Mouse (Mus musculus): ENCODE measurements around the gene Pamr1. TPM values are rescaled to one million over a fixed set of nuclear protein-coding genes. Genes with fewer than 3 reads are reported as not detected.
A peak's percentile ranks its signal among the peaks of the same experiment; 100 is the strongest.

The Pamr1 gene
- 0.31 and 1.7 TPM in 2 replicates for polyA plus RNA-seq (2016; fragmentation: Nextera tagmentation; extraction: Ambion mirVana)

DNA sequence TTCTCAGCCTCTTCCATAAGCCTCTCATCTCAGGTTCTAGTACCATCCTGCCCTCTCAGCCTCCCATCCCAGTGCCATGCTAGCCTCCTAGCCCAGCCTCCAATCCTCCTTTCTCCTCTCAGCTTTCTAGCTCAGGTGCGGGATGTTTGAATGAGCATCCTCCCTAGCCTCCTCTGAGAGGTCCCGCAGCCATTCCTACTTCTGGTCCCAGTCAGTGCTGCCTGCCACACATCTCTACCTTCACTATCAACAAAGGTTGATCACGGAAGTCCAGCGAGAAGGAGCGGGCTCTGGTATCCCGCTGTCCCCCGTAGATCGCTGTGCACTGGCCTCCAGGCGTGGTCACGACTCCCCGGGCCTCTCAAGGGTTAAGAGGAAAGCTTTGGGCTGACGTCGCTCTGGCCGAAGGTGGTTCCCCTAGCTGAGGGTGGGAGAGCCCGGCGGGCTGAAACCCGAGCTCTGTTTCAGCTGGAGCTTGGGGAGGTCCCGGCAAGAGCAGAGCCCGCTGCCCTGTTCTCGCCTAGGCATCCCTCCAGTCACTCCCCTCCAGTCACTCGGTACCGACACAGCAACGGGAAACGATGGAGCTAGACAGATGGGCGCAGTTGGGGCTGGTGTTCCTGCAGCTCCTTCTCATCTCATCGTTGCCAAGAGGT lies at the start of gene Pamr1:
TSS of gene Pamr1 (plus strand) at position 402 of the 656 bp plus-strand sequence.
- WGBS, result 2% methylated on average over 26 of the region's 26 CpGs
- Histone ChIP-seq H3K27ac (peak within 1 kb of the TSS; percentile 10; the same call in 1 of the 2 replicates), H3K9me3 (replicated peaks) (no peaks in the 10 kb centered on the region), H3K36me3 (no peaks in the 10 kb centered on the region), H3K4me1 (peaks cover 31% of the 10 kb centered on the region), H3K4me3 (peak within 1 kb of the TSS; percentile 48), H3K27me3 (ENCODE audit: low read depth, poor library complexity, severe bottlenecking) (peaks cover 37% of the 10 kb centered on the region)
- DNase-seq (ENCODE audit: low spot score), result peak; percentile 82

DNA sequence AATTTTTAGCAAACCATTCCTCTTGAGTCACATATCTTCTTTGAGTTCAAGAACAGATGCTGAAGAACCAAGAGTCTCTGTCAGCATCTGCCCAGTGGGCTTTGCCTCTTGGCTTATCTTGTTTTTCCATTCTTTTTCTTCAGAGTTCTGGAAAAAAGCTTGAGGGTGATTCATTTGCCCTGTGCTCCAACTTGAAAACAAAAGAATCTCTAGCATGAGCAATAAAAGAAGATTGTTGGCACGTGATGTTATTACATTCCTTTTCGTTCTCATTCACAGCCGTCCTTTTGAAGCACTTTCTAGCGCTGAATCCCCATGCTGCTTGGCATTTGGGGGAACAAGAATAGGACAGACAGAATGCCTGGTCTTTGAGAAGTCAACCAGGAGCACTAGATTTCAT lies 42.2 kb upstream of the Pamr1 start:
- H3K4me1 ChIP-seq, result no peaks in the 10 kb centered on the region
- WGBS, result 68% methylated on average over 4 of the region's 4 CpGs
- H3K4me3 ChIP-seq, result no peak overlapping the region
- H3K36me3 ChIP-seq, result no peaks in the 10 kb centered on the region
- H3K9me3 ChIP-seq (replicated peaks), result no peaks in the 10 kb centered on the region
- DNase-seq (ENCODE audit: low spot score), result no peak
- no peak overlapping the region for H3K27ac ChIP-seq
- H3K27me3 ChIP-seq (ENCODE audit: low read depth, poor library complexity, severe bottlenecking), result no peaks in the 10 kb centered on the region

GRCm38 (mm10) chr2:102508154-102508553 lies 41.7 kb upstream of the Pamr1 start:
- no peak overlapping the region for H3K4me3 ChIP-seq
- no peak for DNase-seq (ENCODE audit: low spot score)
- no peaks in the 10 kb centered on the region for H3K4me1 ChIP-seq
- 20% methylated on average over 1 of the region's 1 CpGs for WGBS
- no peak overlapping the region for H3K27ac ChIP-seq
- no peaks in the 10 kb centered on the region for H3K27me3 ChIP-seq (ENCODE audit: low read depth, poor library complexity, severe bottlenecking)
- H3K36me3 ChIP-seq, result no peaks in the 10 kb centered on the region
- no peaks in the 10 kb centered on the region for H3K9me3 ChIP-seq (replicated peaks)

DNA sequence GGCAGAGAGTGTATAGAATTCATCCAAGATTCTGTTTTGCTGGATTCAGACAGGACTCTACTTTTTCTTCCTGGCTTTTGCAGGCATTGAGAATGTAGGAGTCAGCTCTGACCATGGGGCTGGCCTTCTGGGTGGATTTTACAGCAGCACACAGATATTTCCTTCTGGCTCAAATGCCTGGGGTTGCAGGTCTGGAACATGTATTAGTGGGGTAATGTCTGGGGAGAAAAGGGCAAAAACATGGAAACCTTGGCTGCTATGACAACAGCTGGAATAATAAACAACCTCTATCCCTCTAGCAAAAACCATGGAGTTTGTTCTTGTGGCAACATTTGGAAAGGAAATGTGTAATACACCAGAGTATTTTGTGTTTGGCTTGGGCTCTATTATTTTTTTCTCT lies 29.9 kb upstream of the Pamr1 start:
- Histone ChIP-seq H3K9me3 (replicated peaks) (no peaks in the 10 kb centered on the region), H3K27ac (no peak overlapping the region), H3K4me3 (no peak overlapping the region), H3K36me3 (no peaks in the 10 kb centered on the region), H3K4me1 (no peaks in the 10 kb centered on the region), H3K27me3 (ENCODE audit: low read depth, poor library complexity, severe bottlenecking) (no peaks in the 10 kb centered on the region)
- DNase-seq (ENCODE audit: low spot score), result no peak

DNA sequence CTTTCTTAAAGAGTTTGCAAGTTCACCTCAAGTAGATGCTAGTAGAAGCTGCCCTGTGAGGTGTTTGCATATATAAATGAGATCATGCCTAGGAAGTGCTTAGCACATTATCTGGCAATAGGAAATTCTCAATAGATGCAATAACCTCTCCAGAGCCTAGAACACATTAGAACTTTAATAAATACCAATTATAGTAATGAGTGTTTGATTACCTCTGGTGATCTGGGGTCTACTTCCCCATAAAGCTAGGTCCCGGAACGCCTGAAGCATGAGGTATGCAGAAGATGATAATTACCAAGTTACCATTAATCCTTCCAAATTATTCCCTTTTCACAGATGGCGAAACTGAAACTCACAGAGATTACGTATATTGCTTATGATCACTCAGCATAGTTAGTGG lies 22.2 kb upstream of the Pamr1 start:
- no peak for DNase-seq (ENCODE audit: low spot score)
- H3K27ac ChIP-seq, result no peak overlapping the region
- no peaks in the 10 kb centered on the region for H3K4me1 ChIP-seq
- WGBS, result 88% methylated on average over 4 of the region's 4 CpGs
- H3K27me3 ChIP-seq (ENCODE audit: low read depth, poor library complexity, severe bottlenecking), result no peaks in the 10 kb centered on the region
- H3K9me3 ChIP-seq (replicated peaks), result no peaks in the 10 kb centered on the region
- no peak overlapping the region for H3K4me3 ChIP-seq
- H3K36me3 ChIP-seq, result no peaks in the 10 kb centered on the region

GRCm38 (mm10) chr2:102533437-102533836 lies 16.4 kb upstream of the Pamr1 start:
- DNase-seq (ENCODE audit: low spot score), result no peak
- Histone ChIP-seq H3K27me3 (ENCODE audit: low read depth, poor library complexity, severe bottlenecking) (peaks cover 4% of the 10 kb centered on the region; the same call in 1 of the 2 replicates), H3K9me3 (replicated peaks) (no peaks in the 10 kb centered on the region), H3K4me3 (no peak overlapping the region), H3K4me1 (no peaks in the 10 kb centered on the region), H3K27ac (no peak overlapping the region), H3K36me3 (no peaks in the 10 kb centered on the region)
- WGBS, result 81% methylated on average over 4 of the region's 4 CpGs

GRCm38 (mm10) chr2:102536766-102537165 lies 13.0 kb upstream of the Pamr1 start:
- peaks cover 26% of the 10 kb centered on the region for H3K4me1 ChIP-seq
- H3K27ac ChIP-seq, result no peak overlapping the region
- H3K4me3 ChIP-seq, result no peak overlapping the region
- 82% methylated on average over 3 of the region's 3 CpGs for WGBS
- no peak for DNase-seq (ENCODE audit: low spot score)
- no peaks in the 10 kb centered on the region for H3K36me3 ChIP-seq
- H3K9me3 ChIP-seq (replicated peaks), result no peaks in the 10 kb centered on the region
- peaks cover 4% of the 10 kb centered on the region; the same call in 1 of the 2 replicates for H3K27me3 ChIP-seq (ENCODE audit: low read depth, poor library complexity, severe bottlenecking)

GRCm38 (mm10) chr2:102540438-102541230 lies 9.2 kb upstream of the Pamr1 start:
- no peak overlapping the region for H3K27ac ChIP-seq
- no peak overlapping the region for H3K4me3 ChIP-seq
- DNase-seq (ENCODE audit: low spot score), result peak; percentile 35
- WGBS, result 30% methylated on average over 11 of the region's 11 CpGs
- no peaks in the 10 kb centered on the region for H3K9me3 ChIP-seq (replicated peaks)
- peaks cover 33% of the 10 kb centered on the region for H3K4me1 ChIP-seq
- H3K36me3 ChIP-seq, result no peaks in the 10 kb centered on the region
- peaks cover 10% of the 10 kb centered on the region; the same call in 1 of the 2 replicates for H3K27me3 ChIP-seq (ENCODE audit: low read depth, poor library complexity, severe bottlenecking)

GRCm38 (mm10) chr2:102541404-102542125 lies 8.2 kb upstream of the Pamr1 start:
- peaks cover 33% of the 10 kb centered on the region for H3K4me1 ChIP-seq
- no peak overlapping the region for H3K27ac ChIP-seq
- H3K4me3 ChIP-seq, result no peak overlapping the region
- no peak for DNase-seq (ENCODE audit: low spot score)
- H3K9me3 ChIP-seq (replicated peaks), result no peaks in the 10 kb centered on the region
- 41% methylated on average over 4 of the region's 4 CpGs for WGBS
- H3K36me3 ChIP-seq, result no peaks in the 10 kb centered on the region
- H3K27me3 ChIP-seq (ENCODE audit: low read depth, poor library complexity, severe bottlenecking), result peaks cover 10% of the 10 kb centered on the region; the same call in 1 of the 2 replicates

- Histone ChIP-seq H3K27ac (no peak overlapping the region), H3K4me1 (peaks cover 33% of the 10 kb centered on the region), H3K9me3 (replicated peaks) (no peaks in the 10 kb centered on the region), H3K27me3 (ENCODE audit: low read depth, poor library complexity, severe bottlenecking) (peaks cover 14% of the 10 kb centered on the region), H3K4me3 (no peak overlapping the region), H3K36me3 (no peaks in the 10 kb centered on the region)
- DNase-seq (ENCODE audit: low spot score), result no peak
- 54% methylated on average over 6 of the region's 6 CpGs for WGBS
Measured at GRCm38 (mm10) chr2:102543961-102544719, 5.7 kb upstream of the Pamr1 start.

GRCm38 (mm10) chr2:102550910-102551582 lies 1.2 kb downstream of the Pamr1 start:
- Histone ChIP-seq H3K9me3 (replicated peaks) (no peaks in the 10 kb centered on the region), H3K27me3 (ENCODE audit: low read depth, poor library complexity, severe bottlenecking) (peaks cover 37% of the 10 kb centered on the region), H3K4me1 (peaks cover 31% of the 10 kb centered on the region), H3K36me3 (no peaks in the 10 kb centered on the region), H3K4me3 (no peak overlapping the region), H3K27ac (no peak overlapping the region)
- WGBS, result 34% methylated on average over 6 of the region's 6 CpGs
- DNase-seq (ENCODE audit: low spot score), result no peak

DNA sequence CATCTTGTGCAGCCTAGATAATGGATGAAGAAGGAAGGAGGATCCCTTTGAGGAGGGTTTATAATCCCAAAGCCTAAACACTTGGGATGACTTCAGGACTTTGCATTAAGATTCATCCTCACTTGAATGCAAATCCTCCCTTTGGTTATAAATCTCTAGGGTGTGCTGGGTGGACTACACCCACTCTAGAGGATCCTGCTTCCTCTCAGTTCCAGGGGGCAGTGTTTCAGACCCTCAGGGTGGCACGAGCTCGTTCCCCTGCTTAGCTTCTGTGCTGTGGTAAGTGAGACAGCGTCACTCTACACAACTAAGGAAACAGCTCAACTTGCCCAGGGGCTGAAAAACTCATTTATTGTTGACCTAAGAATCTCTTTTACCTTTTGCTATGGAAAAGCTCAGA lies 1.8 kb downstream of the Pamr1 start:
- DNase-seq (ENCODE audit: low spot score), result no peak
- Histone ChIP-seq H3K4me1 (peaks cover 31% of the 10 kb centered on the region), H3K27ac (no peak overlapping the region), H3K9me3 (replicated peaks) (no peaks in the 10 kb centered on the region), H3K36me3 (no peaks in the 10 kb centered on the region), H3K4me3 (no peak overlapping the region), H3K27me3 (ENCODE audit: low read depth, poor library complexity, severe bottlenecking) (peaks cover 37% of the 10 kb centered on the region)
- 57% methylated on average over 3 of the region's 3 CpGs for WGBS

All from limb, embryonic 10.5 days (tissue).